Comparison of ENCODE assay signal across 37 mouse cellular contexts in the genomic region with DNA sequence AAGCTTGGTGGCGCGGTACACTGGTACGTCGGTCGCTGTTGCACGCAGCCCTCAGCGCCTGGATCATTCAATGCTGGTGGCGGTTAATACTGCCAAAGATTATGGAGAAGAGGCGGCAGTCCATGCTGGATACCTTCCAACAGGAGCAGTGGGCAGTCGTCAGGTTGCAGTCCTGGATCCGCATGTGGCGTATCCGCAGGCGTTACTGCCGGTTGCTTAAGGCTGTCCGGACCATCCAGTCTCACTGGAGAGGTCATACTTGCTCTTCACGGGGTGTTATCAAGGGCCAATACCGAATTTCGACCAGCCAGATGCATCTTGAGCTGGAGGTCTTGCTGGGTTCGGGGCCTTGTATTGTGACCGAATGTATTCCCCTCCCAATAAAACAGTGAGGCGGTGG. TPM values are rescaled to one million over a fixed set of nuclear protein-coding genes. Genes with fewer than 3 reads are reported as not detected.
"Had no signal": no experiment of that assay in that cellular context is flagged by ENCODE, and none has a peak within 500 bp of the region (broad histone marks: within the 10 kb centered on the region; RNA-seq: fewer than 3 reads in every experiment).

No protein-coding gene starts in this region.

- H3K9me3 ChIP-seq: heart, embryonic 12.5 days; hindbrain, embryonic 13.5 days; hindbrain, embryonic 15.5 days; limb, embryonic 13.5 days; limb, embryonic 15.5 days; liver, embryonic 12.5 days had no signal

- DNase-seq: gastrocnemius, adult 2 months; gastrocnemius, postnatal 10 days; gastrocnemius, postnatal 25 days; heart, adult 2 months; heart, postnatal 10 days; heart, postnatal 4 days; kidney, adult 11 months; kidney, adult 2 months; kidney, adult 9 months; kidney, postnatal 10 days; kidney, postnatal 4 days; left cerebral cortex, postnatal 4 days had no signal

- H3K27me3 ChIP-seq: hindbrain, embryonic 15.5 days; limb, embryonic 13.5 days; limb, embryonic 15.5 days; liver, embryonic 12.5 days had no signal

- H3K27ac ChIP-seq: gastrocnemius, adult 2 months; heart, adult 2 months; hindbrain, embryonic 13.5 days; hindbrain, embryonic 15.5 days; hindbrain, postnatal 0 days; layer of hippocampus, adult 2 months; left cerebral cortex, adult 2 months; limb, embryonic 13.5 days; limb, embryonic 15.5 days; liver, embryonic 12.5 days had no signal

- H3K36me3 ChIP-seq: heart, embryonic 12.5 days; hindbrain, embryonic 13.5 days; hindbrain, embryonic 15.5 days; limb, embryonic 13.5 days; limb, embryonic 15.5 days; liver, embryonic 12.5 days had no signal

- H3K4me3 ChIP-seq: gastrocnemius, adult 2 months; heart, adult 2 months; heart, embryonic 12.5 days; hindbrain, embryonic 13.5 days; hindbrain, embryonic 15.5 days; layer of hippocampus, adult 2 months; left cerebral cortex, adult 2 months; limb, embryonic 13.5 days; limb, embryonic 15.5 days; liver, embryonic 12.5 days had no signal

- H3K4me1 ChIP-seq: heart, embryonic 12.5 days; hindbrain, embryonic 13.5 days; hindbrain, embryonic 15.5 days; limb, embryonic 13.5 days; limb, embryonic 15.5 days; liver, embryonic 12.5 days had no signal

- H3K4me2 ChIP-seq: heart, embryonic 12.5 days; hindbrain, embryonic 13.5 days; hindbrain, embryonic 15.5 days; limb, embryonic 13.5 days; limb, embryonic 15.5 days; liver, embryonic 12.5 days had no signal

- H3K9ac ChIP-seq: heart, embryonic 12.5 days; hindbrain, embryonic 13.5 days; hindbrain, embryonic 15.5 days; limb, embryonic 13.5 days; limb, embryonic 15.5 days; liver, embryonic 12.5 days had no signal

- ATAC-seq: hindbrain, postnatal 0 days; intestine, embryonic 16.5 days; liver, embryonic 12.5 days had no signal

RNA-seq across cellular contexts. Expression of a gene that starts 2.1 kb away (rescaled TPM):
- total RNA-seq: gastrocnemius, adult 2 months; gastrocnemius, postnatal 10 days; gastrocnemius, postnatal 25 days; gastrocnemius, postnatal 4 days; granulocyte monocyte progenitor cell, adult 5-6 weeks; heart, adult 2 months; heart, postnatal 10 days; heart, postnatal 25 days; heart, postnatal 4 days; hindbrain, postnatal 0 days; layer of hippocampus, adult 2 months; layer of hippocampus, postnatal 10 days; layer of hippocampus, postnatal 25 days; left cerebral cortex, adult 2 months; left cerebral cortex, postnatal 10 days; left cerebral cortex, postnatal 25 days; left cerebral cortex, postnatal 4 days; liver, adult 2 months had no signal
- polyA plus RNA-seq: frontal cortex, adult 2 months; heart, embryonic 12.5 days; heart, embryonic 14.5 days; heart, embryonic 16.5 days; hindbrain, embryonic 11.5 days; hindbrain, embryonic 13.5 days; hindbrain, embryonic 15.5 days; hindbrain, postnatal 0 days; intestine, embryonic 14.5 days; intestine, embryonic 16.5 days; kidney, adult 2 months; kidney, embryonic 16.5 days; limb, embryonic 11.5 days; limb, embryonic 13.5 days; limb, embryonic 15.5 days; liver, adult 2 months; liver, embryonic 12.5 days had no signal

RNA-seq across cellular contexts. Expression of a gene that starts 12.5 kb away (rescaled TPM):
- total RNA-seq: gastrocnemius, adult 2 months; gastrocnemius, postnatal 10 days; gastrocnemius, postnatal 25 days; gastrocnemius, postnatal 4 days; granulocyte monocyte progenitor cell, adult 5-6 weeks; heart, adult 2 months; heart, postnatal 10 days; heart, postnatal 25 days; heart, postnatal 4 days; hindbrain, postnatal 0 days; layer of hippocampus, adult 2 months; layer of hippocampus, postnatal 25 days; left cerebral cortex, adult 2 months; left cerebral cortex, postnatal 25 days; liver, adult 2 months had no signal
- polyA plus RNA-seq: frontal cortex, adult 2 months; heart, adult 2 months; heart, embryonic 12.5 days; heart, embryonic 14.5 days; heart, embryonic 16.5 days; hindbrain, embryonic 11.5 days; hindbrain, embryonic 13.5 days; hindbrain, embryonic 15.5 days; hindbrain, postnatal 0 days; intestine, embryonic 14.5 days; intestine, embryonic 16.5 days; kidney, embryonic 16.5 days; limb, embryonic 11.5 days; limb, embryonic 13.5 days; limb, embryonic 15.5 days; liver, adult 2 months; liver, embryonic 12.5 days had no signal

RNA-seq across cellular contexts. Expression of a gene that starts 36.1 kb away (rescaled TPM):
- total RNA-seq: granulocyte monocyte progenitor cell, adult 5-6 weeks; heart, adult 2 months; heart, postnatal 25 days; liver, adult 2 months had no signal
- polyA plus RNA-seq: heart, adult 2 months; kidney, adult 2 months; liver, adult 2 months had no signal
